Mouse (Mus musculus) ES-E14 (cell line): ENCODE data around the gene Gdpgp1.

Experiments used
- CHD2 ChIP-seq: IDR thresholded peaks from 2 replicates; pipeline ENCODE4 v1.6.1; 2014; ENCODE audit warnings: mild to moderate bottlenecking, low read depth, low read length, inconsistent platforms
- HCFC1 ChIP-seq: IDR thresholded peaks from 2 replicates; pipeline ENCODE4 v1.6.1; 2012; ENCODE audit warnings: low read length, inconsistent platforms, borderline replicate concordance; ENCODE audit not compliant: insufficient read depth
- ZC3H11A ChIP-seq: IDR thresholded peaks from 2 replicates; pipeline ENCODE4 v1.6.1; 2012; ENCODE audit warnings: low read depth, mild to moderate bottlenecking, inconsistent platforms, low read length, borderline replicate concordance
- ZNF384 ChIP-seq: IDR thresholded peaks from 2 replicates; pipeline ENCODE4 v1.6.1; 2012; ENCODE audit warnings: low read depth, low read length, inconsistent platforms

DNA sequence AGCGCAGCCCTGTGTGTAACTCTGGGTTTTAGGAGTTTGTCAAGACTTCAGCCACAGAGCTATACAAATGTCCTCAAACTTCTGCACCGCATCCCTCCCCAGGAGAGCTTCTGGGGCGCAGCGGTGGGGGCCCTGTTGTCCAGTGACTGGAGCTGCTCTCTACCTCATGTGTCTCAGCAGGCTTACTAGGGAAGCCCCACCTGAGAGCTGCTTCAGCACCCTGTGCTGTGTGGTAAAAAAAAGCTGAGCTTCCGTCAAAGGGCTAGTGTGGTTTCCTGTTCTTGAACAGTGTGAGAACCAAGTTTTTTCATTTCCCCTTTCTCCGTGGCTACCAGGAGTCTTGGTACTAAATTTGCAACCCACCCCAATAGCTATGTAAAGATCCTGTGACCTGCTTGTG, 23.0 kb upstream of the Gdpgp1 start:
- TF ChIP-seq ZC3H11A = no peak
- TF ChIP-seq HCFC1 = no peak
- no peak for TF ChIP-seq CHD2
- TF ChIP-seq ZNF384 = no peak
